In the genomic region with DNA sequence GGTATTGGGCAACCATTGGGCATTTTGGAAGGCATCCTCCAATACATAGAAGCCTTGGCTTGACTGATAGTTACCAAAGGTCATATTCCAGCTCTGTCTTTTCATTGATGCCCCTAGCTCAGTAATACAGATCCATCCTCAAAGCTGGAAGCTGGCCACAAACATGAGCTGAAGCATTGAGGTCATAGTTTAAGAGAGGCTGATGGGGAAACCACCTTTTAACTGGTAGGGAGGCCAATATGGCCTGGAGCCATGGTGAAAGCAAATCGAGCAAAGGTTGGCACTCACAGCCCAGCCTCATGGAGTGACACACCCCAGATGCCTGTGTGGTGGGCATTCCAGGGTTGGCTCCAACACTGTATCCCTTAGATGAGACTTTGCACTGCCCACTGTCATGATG, we compare ENCODE assay signal across 24 mouse cellular contexts.
"Had no signal": no experiment of that assay in that cellular context is flagged by ENCODE, and none has a peak within 500 bp of the region (broad histone marks: within the 10 kb centered on the region; RNA-seq: fewer than 3 reads in every experiment).

No protein-coding gene starts in this region.

- H3K9me3 ChIP-seq: hindbrain, embryonic 13.5 days; hindbrain, embryonic 15.5 days; kidney, embryonic 15.5 days had no signal

- H3K4me1 ChIP-seq: hindbrain, embryonic 13.5 days; hindbrain, embryonic 15.5 days had no signal

- H3K27me3 ChIP-seq: heart, embryonic 12.5 days; hindbrain, embryonic 13.5 days; hindbrain, embryonic 15.5 days; kidney, embryonic 15.5 days; limb, embryonic 12.5 days; liver, embryonic 12.5 days had no signal

- ATAC-seq: hindbrain, postnatal 0 days; intestine, embryonic 16.5 days; liver, embryonic 12.5 days had no signal

- H3K4me2 ChIP-seq: heart, embryonic 12.5 days; hindbrain, embryonic 13.5 days; hindbrain, embryonic 15.5 days; kidney, embryonic 15.5 days; limb, embryonic 12.5 days; liver, embryonic 12.5 days had no signal

- H3K27ac ChIP-seq: heart, embryonic 10.5 days; hindbrain, embryonic 13.5 days; hindbrain, embryonic 15.5 days; hindbrain, postnatal 0 days; kidney, embryonic 15.5 days; layer of hippocampus, adult 2 months; left cerebral cortex, adult 2 months; limb, embryonic 10.5 days; limb, embryonic 12.5 days; liver, embryonic 12.5 days; liver, embryonic 14.5 days had no signal

- DNase-seq: gastrocnemius, postnatal 14 days; gastrocnemius, postnatal 36 days; heart, adult 18-20 months; heart, postnatal 10 days; kidney, adult 11 months; kidney, adult 2 months; kidney, adult 9 months; kidney, postnatal 10 days; kidney, postnatal 25 days; kidney, postnatal 4 days; liver had no signal

- H3K36me3 ChIP-seq: hindbrain, embryonic 13.5 days; hindbrain, embryonic 15.5 days; limb, embryonic 12.5 days had no signal

- H3K4me3 ChIP-seq: heart, embryonic 10.5 days; heart, embryonic 12.5 days; hindbrain, embryonic 13.5 days; hindbrain, embryonic 15.5 days; kidney, embryonic 15.5 days; layer of hippocampus, adult 2 months; left cerebral cortex, adult 2 months; limb, embryonic 10.5 days; limb, embryonic 12.5 days; liver, embryonic 12.5 days had no signal

- H3K9ac ChIP-seq: heart, embryonic 12.5 days; hindbrain, embryonic 13.5 days; hindbrain, embryonic 15.5 days; kidney, embryonic 15.5 days; limb, embryonic 12.5 days; liver, embryonic 12.5 days; liver, embryonic 14.5 days had no signal
